In the genomic region with DNA sequence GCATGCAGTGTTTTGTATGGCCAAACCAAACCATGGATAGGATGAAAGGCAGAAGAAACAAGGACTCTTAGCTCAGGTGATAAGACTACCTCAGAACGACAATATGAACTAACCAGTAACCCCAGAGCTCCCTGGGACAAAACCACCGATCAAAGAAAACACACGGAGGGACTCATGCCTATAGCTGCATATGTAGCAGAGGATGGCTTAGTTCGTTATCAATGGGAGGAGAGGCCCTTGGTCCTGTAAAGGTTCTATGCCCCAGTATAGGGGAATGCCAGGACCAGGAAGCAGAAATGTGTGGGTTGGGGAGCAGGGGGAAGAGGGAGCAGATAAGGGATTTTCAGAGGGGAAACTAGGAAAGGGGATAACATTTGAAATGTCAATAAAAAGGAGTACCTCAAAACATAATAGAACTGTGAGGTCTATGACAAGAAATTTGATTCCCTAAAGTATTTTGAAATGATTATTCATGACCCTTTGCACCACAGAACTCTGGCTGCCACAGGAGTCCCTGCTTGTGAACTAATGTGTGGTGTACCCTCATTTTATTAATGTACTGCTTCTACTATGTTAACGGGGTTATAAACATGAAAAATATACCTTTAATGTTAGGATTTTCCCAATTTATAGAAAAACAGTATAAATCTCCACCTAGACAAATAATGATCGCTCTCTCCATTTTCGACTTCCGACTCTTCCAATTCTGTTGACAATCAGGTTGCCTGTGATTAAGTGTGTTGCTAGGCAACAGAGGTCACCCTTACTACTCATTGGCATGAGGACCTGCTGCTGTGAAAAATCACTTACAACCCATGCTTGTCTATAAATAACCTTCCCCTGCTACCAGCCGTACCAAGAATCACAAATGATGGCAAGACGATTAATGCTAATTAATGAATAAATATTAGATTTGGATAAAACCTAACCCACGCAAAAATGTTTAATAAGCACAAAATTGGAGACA, we compare ENCODE assay signal across 8 mouse cellular contexts.
DNase-seq lines count a peak whose midpoint lies in the region; ATAC-seq and TF ChIP-seq lines count a peak whose summit lies in the region.
"Had no signal": no experiment of that assay in that cellular context is flagged by ENCODE, and none has a peak within 500 bp of the region (broad histone marks: within the 10 kb centered on the region; RNA-seq: fewer than 3 reads in every experiment).

No protein-coding gene starts in this region.

- 62% methylated on average over 11 of the region's 11 CpGs for WGBS in midbrain, embryonic 11.5 days
- 74% methylated on average over 11 of the region's 11 CpGs for WGBS in midbrain, embryonic 10.5 days
- WGBS in forebrain, embryonic 15.5 days: 45% methylated on average over 11 of the region's 11 CpGs
- 37% methylated on average over 11 of the region's 11 CpGs for WGBS in hindbrain, embryonic 15.5 days
- WGBS in intestine, embryonic 16.5 days: 50% methylated on average over 11 of the region's 11 CpGs
- 97% methylated on average over 11 of the region's 11 CpGs for WGBS in thymus, adult 2 months

- H3K27ac ChIP-seq in midbrain, embryonic 11.5 days (ENCODE audit: low read depth, low read length): no peak overlapping the region
- H3K27ac ChIP-seq in midbrain, embryonic 10.5 days (replicated peaks): no peak overlapping the region
- H3K27ac ChIP-seq in forebrain, embryonic 15.5 days (replicated peaks): no peak overlapping the region
- no peak overlapping the region for H3K27ac ChIP-seq in hindbrain, embryonic 15.5 days (replicated peaks)
- H3K27ac ChIP-seq in intestine, embryonic 16.5 days (ENCODE audit: low read length): no peak overlapping the region
- no peak overlapping the region for H3K27ac ChIP-seq in thymus, adult 2 months (ENCODE audit: control insufficient read depth, insufficient read depth, low read length)
- H3K27ac ChIP-seq: lung, embryonic 15.5 days had no signal

- ATAC-seq in midbrain, embryonic 11.5 days (ENCODE audit: low FRiP score): peak; percentile 69; the same call in 1 of the 2 replicates
- ATAC-seq in forebrain, embryonic 15.5 days (replicated peaks): peak; percentile 66
- peak; percentile 80; the same call in 1 of the 2 replicates for ATAC-seq in hindbrain, embryonic 15.5 days (ENCODE audit: low FRiP score, low read depth)
- no peak for ATAC-seq in intestine, embryonic 16.5 days

- DNase-seq in midbrain, embryonic 11.5 days (ENCODE audit: low spot score, missing footprints): peak; percentile 76
- no peak for DNase-seq in midbrain, embryonic 10.5 days (ENCODE audit: low spot score)
- no peak for DNase-seq in testis, postnatal 14 days (ENCODE audit: low spot score)
- DNase-seq in thymus, adult 2 months: no peak

- no peak for TF ChIP-seq CTCF in thymus, adult 2 months (IDR thresholded peaks at IDR 0.05; ENCODE audit: borderline replicate concordance, control insufficient read depth, extremely low read depth, insufficient read depth, low read length, poor library complexity)

- TF ChIP-seq POLR2A in thymus, adult 2 months (IDR thresholded peaks at IDR 0.05; ENCODE audit: control insufficient read depth, extremely low read depth, insufficient read depth, low read length, poor library complexity): no peak

- no peaks in the 10 kb centered on the region for H3K9me3 ChIP-seq in midbrain, embryonic 11.5 days (ENCODE audit: control insufficient read depth, low read length)
- no peaks in the 10 kb centered on the region for H3K9me3 ChIP-seq in midbrain, embryonic 10.5 days (replicated peaks)
- no peaks in the 10 kb centered on the region for H3K9me3 ChIP-seq in forebrain, embryonic 15.5 days
- H3K9me3 ChIP-seq in hindbrain, embryonic 15.5 days: no peaks in the 10 kb centered on the region
- no peaks in the 10 kb centered on the region for H3K9me3 ChIP-seq in intestine, embryonic 16.5 days (ENCODE audit: control insufficient read depth, low read length)
- H3K9me3 ChIP-seq: lung, embryonic 15.5 days had no signal

- no peak overlapping the region for H3K4me2 ChIP-seq in midbrain, embryonic 11.5 days
- H3K4me2 ChIP-seq in forebrain, embryonic 15.5 days (replicated peaks): no peak overlapping the region
- peak overlapping the region; percentile 17 for H3K4me2 ChIP-seq in hindbrain, embryonic 15.5 days
- H3K4me2 ChIP-seq in intestine, embryonic 16.5 days (ENCODE audit: low read depth, low read length): no peak overlapping the region
- H3K4me2 ChIP-seq: lung, embryonic 15.5 days had no signal

- no peak overlapping the region for H3K4me3 ChIP-seq in midbrain, embryonic 11.5 days (ENCODE audit: low read depth, low read length)
- no peak overlapping the region for H3K4me3 ChIP-seq in midbrain, embryonic 10.5 days
- no peak overlapping the region for H3K4me3 ChIP-seq in forebrain, embryonic 15.5 days
- no peak overlapping the region for H3K4me3 ChIP-seq in hindbrain, embryonic 15.5 days
- no peak overlapping the region for H3K4me3 ChIP-seq in intestine, embryonic 16.5 days (ENCODE audit: low read length)
- H3K4me3 ChIP-seq in thymus, adult 2 months (ENCODE audit: control insufficient read depth, insufficient read depth, low read length): no peak overlapping the region
- H3K4me3 ChIP-seq: lung, embryonic 15.5 days had no signal

- no peaks in the 10 kb centered on the region for H3K27me3 ChIP-seq in midbrain, embryonic 11.5 days (ENCODE audit: control insufficient read depth, insufficient read depth, low read length)
- H3K27me3 ChIP-seq in midbrain, embryonic 10.5 days (ENCODE audit: low read depth, poor library complexity, severe bottlenecking): no peaks in the 10 kb centered on the region
- no peaks in the 10 kb centered on the region for H3K27me3 ChIP-seq in forebrain, embryonic 15.5 days
- H3K27me3 ChIP-seq in hindbrain, embryonic 15.5 days: no peaks in the 10 kb centered on the region
- no peaks in the 10 kb centered on the region for H3K27me3 ChIP-seq in intestine, embryonic 16.5 days (replicated peaks; ENCODE audit: control insufficient read depth, insufficient read depth, low read length)
- H3K27me3 ChIP-seq in thymus, adult 2 months (ENCODE audit: control insufficient read depth, insufficient read depth, low read length): no peaks in the 10 kb centered on the region
- H3K27me3 ChIP-seq: lung, embryonic 15.5 days had no signal

- no peaks in the 10 kb centered on the region for H3K36me3 ChIP-seq in midbrain, embryonic 11.5 days (ENCODE audit: control insufficient read depth, insufficient read depth, low read length)
- no peaks in the 10 kb centered on the region for H3K36me3 ChIP-seq in midbrain, embryonic 10.5 days
- no peaks in the 10 kb centered on the region for H3K36me3 ChIP-seq in forebrain, embryonic 15.5 days
- no peaks in the 10 kb centered on the region for H3K36me3 ChIP-seq in hindbrain, embryonic 15.5 days
- no peaks in the 10 kb centered on the region for H3K36me3 ChIP-seq in intestine, embryonic 16.5 days (ENCODE audit: control insufficient read depth, insufficient read depth, low read length)
- no peaks in the 10 kb centered on the region for H3K36me3 ChIP-seq in thymus, adult 2 months (ENCODE audit: control insufficient read depth, insufficient read depth, low read length)
- H3K36me3 ChIP-seq: lung, embryonic 15.5 days had no signal

- H3K9ac ChIP-seq in midbrain, embryonic 11.5 days (ENCODE audit: low read length): no peak overlapping the region
- H3K9ac ChIP-seq in forebrain, embryonic 15.5 days (replicated peaks): no peak overlapping the region
- H3K9ac ChIP-seq in hindbrain, embryonic 15.5 days: no peak overlapping the region
- no peak overlapping the region for H3K9ac ChIP-seq in intestine, embryonic 16.5 days (ENCODE audit: low read depth, low read length)
- H3K9ac ChIP-seq: lung, embryonic 15.5 days had no signal

- no peaks in the 10 kb centered on the region; the same call in 1 of the 2 replicates for H3K4me1 ChIP-seq in midbrain, embryonic 11.5 days (ENCODE audit: control insufficient read depth, insufficient read depth, low read length)
- peaks cover 12% of the 10 kb centered on the region for H3K4me1 ChIP-seq in midbrain, embryonic 10.5 days
- peaks cover 4% of the 10 kb centered on the region; the same call in 1 of the 2 replicates for H3K4me1 ChIP-seq in forebrain, embryonic 15.5 days
- H3K4me1 ChIP-seq in hindbrain, embryonic 15.5 days (replicated peaks): peaks cover 10% of the 10 kb centered on the region
- no peaks in the 10 kb centered on the region for H3K4me1 ChIP-seq in intestine, embryonic 16.5 days (ENCODE audit: control insufficient read depth, insufficient read depth, low read length)
- H3K4me1 ChIP-seq in thymus, adult 2 months (replicated peaks; ENCODE audit: control insufficient read depth, insufficient read depth, low read length): no peaks in the 10 kb centered on the region
- H3K4me1 ChIP-seq: lung, embryonic 15.5 days had no signal
